Mouse (Mus musculus) bone marrow, adult 2 months (tissue): Measurements from ENCODE around the gene Nid1. TPM values are rescaled to one million over a fixed set of nuclear protein-coding genes. Genes with fewer than 3 reads are reported as not detected.

ENCODE experiments used
- H3K27ac ChIP-seq: fragments of 200-500 bp; 2 replicates; pipeline ENCODE4 v1.5.1; 2012; ENCODE audit warnings: low read depth, mild to moderate bottlenecking, control low read depth, inconsistent platforms, low read length; ENCODE audit not compliant: control insufficient read depth, poor library complexity, insufficient read depth
- H3K4me1 ChIP-seq: fragments of 200-500 bp; 2 replicates; pipeline ENCODE4 v1.6.1; 2011; ENCODE audit warnings: low read length; ENCODE audit not compliant: control insufficient read depth, insufficient read depth
- H3K4me3 ChIP-seq: fragments of 200-500 bp; replicated peaks from 2 replicates; pipeline ENCODE3; 2011; ENCODE audit warnings: mild to moderate bottlenecking, low read depth, low read length, control low read depth; ENCODE audit not compliant: control insufficient read depth
- CTCF ChIP-seq: fragments of 200-500 bp; IDR thresholded peaks from 2 replicates; pipeline ENCODE4 v1.5.1; 2011; ENCODE audit warnings: low read length, control low read depth; ENCODE audit not compliant: control insufficient read depth, insufficient read depth
- POLR2A ChIP-seq: fragments of 200-500 bp; IDR thresholded peaks from 2 replicates; pipeline ENCODE4 v1.6.1; 2011; ENCODE audit warnings: low read depth, mild to moderate bottlenecking, control low read depth, low read length, borderline replicate concordance; ENCODE audit not compliant: control insufficient read depth
- WGBS: fragments of 180-500 bp; shearing (Covaris S2); methylation state at CpG from one replicate; pipeline ENCODE4 v1.1.7; 2018; 5-methylcytosine and 5-hydroxymethylcytosine counted together
- polyA plus RNA-seq: library from polyadenylated mRNA; stranded (reverse); fragments of >200 nt; gene quantifications from 2 replicates; pipeline ENCODE4 v1.2.4, GENCODE M21; 2011; ENCODE audit warnings: low replicate concordance; ENCODE audit not compliant: missing spikeins, insufficient read depth, insufficient read length

The Nid1 gene
- polyA plus RNA-seq, 1 experiment = 5.5 TPM

GRCm38 (mm10) chr13:13487851-13488250 lies 50.5 kb downstream of the Nid1 start:
- Histone ChIP-seq H3K4me1 (peaks cover 5% of the 10 kb centered on the region), H3K4me3 (no peak overlapping the region), H3K27ac (no peak overlapping the region)
- TF ChIP-seq POLR2A (no peak), CTCF (no peak)
- WGBS = 67% methylated on average over 1 of the region's 1 CpGs

GRCm38 (mm10) chr13:13489861-13490260 lies 52.5 kb downstream of the Nid1 start:
- WGBS = 82% methylated on average over 5 of the region's 5 CpGs
- Histone ChIP-seq H3K4me1 (peaks cover 3% of the 10 kb centered on the region; the same call in 1 of the 2 replicates), H3K4me3 (no peak overlapping the region), H3K27ac (no peak overlapping the region)
- TF ChIP-seq CTCF (no peak), POLR2A (no peak)

GRCm38 (mm10) chr13:13492151-13492550 lies 54.8 kb downstream of the Nid1 start:
- Histone ChIP-seq H3K4me1 (no peaks in the 10 kb centered on the region; the same call in 1 of the 2 replicates), H3K27ac (no peak overlapping the region), H3K4me3 (no peak overlapping the region)
- TF ChIP-seq POLR2A (no peak), CTCF (no peak)
- WGBS = 71% methylated on average over 2 of the region's 2 CpGs

GRCm38 (mm10) chr13:13493517-13493916 lies 56.2 kb downstream of the Nid1 start:
- H3K27ac ChIP-seq = no peak overlapping the region
- TF ChIP-seq CTCF = no peak
- H3K4me3 ChIP-seq = no peak overlapping the region
- H3K4me1 ChIP-seq = no peaks in the 10 kb centered on the region; the same call in 1 of the 2 replicates
- 82% methylated on average over 3 of the region's 3 CpGs for WGBS

- no peak for TF ChIP-seq POLR2A
- TF ChIP-seq CTCF = no peak
- Histone ChIP-seq H3K4me1 (no peaks in the 10 kb centered on the region), H3K27ac (no peak overlapping the region), H3K4me3 (no peak overlapping the region)
- WGBS = 73% methylated on average over 2 of the region's 2 CpGs
Observed at GRCm38 (mm10) chr13:13498022-13498421, 60.7 kb downstream of the Nid1 start.

- no peak overlapping the region for H3K4me3 ChIP-seq
- no peak for TF ChIP-seq CTCF
- no peak for TF ChIP-seq POLR2A
- H3K4me1 ChIP-seq = no peaks in the 10 kb centered on the region
- no peak overlapping the region for H3K27ac ChIP-seq
- 83% methylated on average over 10 of the region's 10 CpGs for WGBS
Observed at GRCm38 (mm10) chr13:13502406-13502805, 65.1 kb downstream of the Nid1 start.

- Histone ChIP-seq H3K4me1 (no peaks in the 10 kb centered on the region), H3K27ac (no peak overlapping the region), H3K4me3 (no peak overlapping the region)
- TF ChIP-seq CTCF (no peak), POLR2A (no peak)
- 63% methylated on average over 4 of the region's 4 CpGs for WGBS
Observed at GRCm38 (mm10) chr13:13503695-13504386, 66.5 kb downstream of the Nid1 start.

GRCm38 (mm10) chr13:13505063-13505462 lies 67.7 kb downstream of the Nid1 start:
- no peak overlapping the region for H3K4me3 ChIP-seq
- TF ChIP-seq POLR2A = no peak
- no peak for TF ChIP-seq CTCF
- no peak overlapping the region for H3K27ac ChIP-seq
- WGBS = 87% methylated on average over 5 of the region's 5 CpGs
- H3K4me1 ChIP-seq = no peaks in the 10 kb centered on the region

- no peak overlapping the region for H3K27ac ChIP-seq
- no peak overlapping the region for H3K4me3 ChIP-seq
- TF ChIP-seq CTCF (no peak), POLR2A (no peak)
- no peaks in the 10 kb centered on the region for H3K4me1 ChIP-seq
- 83% methylated on average over 5 of the region's 5 CpGs for WGBS
Observed at GRCm38 (mm10) chr13:13506556-13506955, 69.2 kb downstream of the Nid1 start.
